Mouse (Mus musculus) brain, embryonic 14.5 days (tissue): ENCODE data around the gene Zfp874a.
"Not testable (repeated sequence)": the region's sequence is repeated elsewhere in the genome, so short reads cannot be mapped to it uniquely, and the experiment has no call there.

Source experiments
- CTCF ChIP-seq: fragments of 200-500 bp; IDR thresholded peaks from 2 replicates; pipeline ENCODE4 v1.5.1; 2012; ENCODE audit warnings: inconsistent platforms, mild to moderate bottlenecking, moderate library complexity, borderline replicate concordance; ENCODE audit not compliant: insufficient read depth, insufficient read length; ENCODE audit errors: extremely low read depth
- POLR2A ChIP-seq: fragments of 200-500 bp; IDR thresholded peaks from 2 replicates; pipeline ENCODE4 v1.6.1; 2012; ENCODE audit warnings: mild to moderate bottlenecking, inconsistent platforms, borderline replicate concordance; ENCODE audit not compliant: poor library complexity, insufficient read depth, insufficient read length, severe bottlenecking; ENCODE audit errors: extremely low read depth

DNA sequence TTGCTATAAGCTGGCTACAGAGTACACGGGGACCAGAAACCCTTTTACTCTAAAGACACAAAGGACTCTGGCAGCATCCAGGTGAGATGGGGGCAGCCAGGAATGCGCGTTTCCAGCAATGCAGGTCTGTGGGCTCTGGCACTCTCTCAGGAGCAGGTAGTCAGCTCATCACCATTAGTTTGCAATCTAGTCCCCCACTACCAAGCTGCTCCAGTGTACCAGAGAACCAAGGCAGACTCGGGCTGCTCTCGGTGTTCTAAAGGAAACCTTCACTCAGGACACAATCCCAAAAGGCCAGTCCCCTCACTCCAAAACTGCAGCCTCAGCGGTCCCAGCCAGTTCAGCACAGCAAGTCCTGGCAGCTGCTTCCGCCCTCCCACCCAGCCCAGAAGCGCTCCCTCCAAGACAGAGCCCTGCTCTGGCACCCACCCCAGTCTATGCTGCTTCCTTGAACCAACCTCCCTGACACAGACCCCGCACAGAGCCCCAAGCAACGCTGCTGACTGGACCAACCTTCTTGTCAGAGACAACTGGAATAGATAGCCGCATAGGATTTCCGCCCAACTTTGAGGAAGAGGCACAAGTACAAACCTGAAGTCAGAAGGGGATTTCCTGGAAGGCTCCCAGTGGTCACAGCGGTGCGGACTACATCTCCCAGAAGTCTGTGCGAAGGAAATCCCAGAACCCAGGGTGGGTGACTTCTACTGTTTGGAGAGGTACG is 52.1 kb downstream of the Zfp874a start, which contains the start of gene Zfp429:
- not testable (repeated sequence) for TF ChIP-seq CTCF, POLR2A
